In the genomic region with DNA sequence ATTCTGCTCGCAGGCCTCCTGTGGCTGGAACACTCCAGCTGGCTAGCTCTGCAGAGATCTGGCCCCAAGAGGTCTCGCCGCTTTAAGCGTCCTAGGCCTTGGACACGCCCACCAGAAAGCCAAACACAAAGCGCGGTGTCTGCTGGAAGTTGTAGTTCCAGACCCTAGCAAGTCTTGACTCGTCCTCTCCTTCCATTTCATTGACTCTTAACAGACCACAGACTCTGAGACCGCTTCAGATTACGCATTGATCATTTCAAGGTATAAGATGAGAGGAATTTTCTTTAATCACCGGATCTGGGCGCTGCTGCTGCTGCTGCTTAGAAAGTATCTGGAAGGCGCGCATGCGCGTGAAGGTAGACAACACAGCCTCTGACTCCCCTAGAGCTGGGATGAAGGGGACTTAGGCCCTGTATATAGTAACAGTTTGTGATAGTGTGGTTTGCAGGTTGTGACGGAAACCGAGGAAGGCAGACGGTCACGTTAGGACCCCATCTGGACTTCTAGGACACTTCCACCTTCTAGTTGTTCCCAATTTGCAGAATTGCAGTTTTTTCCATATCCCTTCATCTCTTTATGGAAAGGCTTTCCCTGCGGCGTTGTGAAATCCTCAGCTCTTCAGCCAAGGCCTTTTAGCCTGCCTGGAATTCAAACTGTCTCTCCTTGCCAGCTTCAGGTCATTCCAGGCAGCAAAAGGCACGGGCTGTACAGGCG, we compare ENCODE assay signal across 8 mouse cellular contexts. TPM values are rescaled to one million over a fixed set of nuclear protein-coding genes. Genes with fewer than 3 reads are reported as not detected.
A peak's percentile ranks its signal among the peaks of the same experiment; 100 is the strongest.
DNase-seq lines count a peak whose midpoint lies in the region; ATAC-seq and TF ChIP-seq lines count a peak whose summit lies in the region.

No protein-coding gene starts in this region.

- peaks cover 7% of the 10 kb centered on the region; the same call in 1 of the 2 replicates for H3K4me1 ChIP-seq in hindbrain, postnatal 0 days (ENCODE audit: insufficient read depth, low read length)

- H3K27ac ChIP-seq in hindbrain, postnatal 0 days, result peak overlapping the region; percentile 77

- H3K36me3 ChIP-seq in hindbrain, postnatal 0 days (ENCODE audit: insufficient read depth, low read length), result no peaks in the 10 kb centered on the region

- peak overlapping the region; percentile 47 for H3K9ac ChIP-seq in hindbrain, postnatal 0 days (replicated peaks; ENCODE audit: low read length)

- H3K4me3 ChIP-seq in hindbrain, postnatal 0 days (ENCODE audit: low read length), result peak overlapping the region; percentile 34

- H3K9me3 ChIP-seq in hindbrain, postnatal 0 days (ENCODE audit: low read length), result no peaks in the 10 kb centered on the region

- TF ChIP-seq CTCF in hindbrain, postnatal 0 days (IDR thresholded peaks at IDR 0.05; ENCODE audit: low read depth), result no peak

- 12% methylated on average over 24 of the region's 24 CpGs for WGBS in hindbrain, postnatal 0 days

- peak overlapping the region; percentile 62 for H3K4me2 ChIP-seq in hindbrain, postnatal 0 days (ENCODE audit: low read depth, low read length)

- peak; percentile 94 for DNase-seq in adipocyte (ENCODE audit: low spot score)
- peak; percentile 96 for DNase-seq in embryo, embryonic 10 days (ENCODE audit: low spot score)
- peak; percentile 83 to 88 for DNase-seq in gastrocnemius, adult 8-10 months (ENCODE audit: low spot score in 2 of 2)
- peak; percentile 96 for DNase-seq in hindbrain, postnatal 0 days (ENCODE audit: low spot score)
- DNase-seq in left cerebral cortex, adult 18-20 months (ENCODE audit: low spot score in 2 of 2), result peak; percentile 87 to 91
- peak; percentile 90 to 91 for DNase-seq in lung, postnatal 4 days
- peak; percentile 96 for DNase-seq in retina, postnatal 1 day
- DNase-seq in thymus, postnatal 4 days, result peak; percentile 89

- ATAC-seq in hindbrain, postnatal 0 days, result peak; percentile 98

- H3K27me3 ChIP-seq in hindbrain, postnatal 0 days (ENCODE audit: insufficient read depth, low read length), result no peaks in the 10 kb centered on the region

RNA-seq across cellular contexts. Expression of a gene that starts 36.5 kb away (rescaled TPM):
- total RNA-seq in gastrocnemius, adult 8-10 months (2022), result 1 to 10 TPM; 5.0 to 7.6 (median 7.4) TPM
- total RNA-seq in hindbrain, postnatal 0 days (2014; rRNA removed), result 43.5 and 49.5 TPM in 2 replicates
- polyA plus RNA-seq in hindbrain, postnatal 0 days (2015; fragmentation: Nextera tagmentation; extraction: Ambion mirVana), result 8.8 TPM in 2 replicates
- 10 to 100 TPM; 13.6 to 14.7 TPM for total RNA-seq in left cerebral cortex, adult 18-20 months (2021)

Comparison
In these comparisons a context has a peak if more than half of its experiments do, and no peak if none do; other contexts are left out.
1. Peak in every context shown above with its lines: DNase-seq, ATAC-seq, H3K4me3 ChIP-seq and H3K27ac ChIP-seq.